Mouse (Mus musculus) heart, postnatal 0 days (tissue): ENCODE results near the gene Setd6. TPM values are rescaled to one million over a fixed set of nuclear protein-coding genes. Genes with fewer than 3 reads are reported as not detected.
A peak's percentile ranks its signal among the peaks of the same experiment; 100 is the strongest.

Experiments used
- ATAC-seq: fragments of 200-750 bp; cut with Nextera tagmentation; 2 replicates; pipeline ENCODE4 v1.8.0; 2017; ENCODE audit warnings: low read depth, moderate number of reproducible peaks, moderate library complexity; ENCODE audit not compliant: insufficient read depth
- DNase-seq: peaks from one replicate; pipeline ENCODE4 v3.0.0-alpha.2; 2016; ENCODE audit warnings: low spot score
- H3K27ac ChIP-seq: fragments of 300-500 bp; sonication (generic); 2 replicates; pipeline ENCODE4 v1.5.1; 2014; ENCODE audit warnings: low read depth, mild to moderate bottlenecking
- H3K27me3 ChIP-seq: fragments of 300-500 bp; sonication (generic); 2 replicates; pipeline ENCODE4 v1.6.1; 2014; ENCODE audit warnings: low read length, mixed read lengths; ENCODE audit not compliant: control insufficient read depth, insufficient read depth
- H3K36me3 ChIP-seq: fragments of 300-500 bp; sonication (generic); replicated peaks from 2 replicates; pipeline ENCODE4 v1.6.1; 2014; ENCODE audit warnings: low read length, mixed read lengths; ENCODE audit not compliant: control insufficient read depth, insufficient read depth
- H3K4me1 ChIP-seq: fragments of 300-500 bp; sonication (generic); 2 replicates; pipeline ENCODE4 v1.6.1; 2014; ENCODE audit warnings: antibody characterized with exemption; ENCODE audit not compliant: control insufficient read depth, insufficient read depth
- H3K4me2 ChIP-seq: fragments of 300-500 bp; sonication (generic); 2 replicates; pipeline ENCODE4 v1.6.1; 2014; ENCODE audit warnings: low read depth, mild to moderate bottlenecking, low read length, moderate library complexity
- H3K4me3 ChIP-seq: fragments of 300-500 bp; sonication (generic); 2 replicates; pipeline ENCODE4 v1.5.1; 2014; ENCODE audit warnings: low read depth, low read length
- H3K9ac ChIP-seq: fragments of 300-500 bp; sonication (generic); replicated peaks from 2 replicates; pipeline ENCODE4 v1.6.1; 2014; ENCODE audit warnings: low read depth, low read length, mixed read lengths
- H3K9me3 ChIP-seq: fragments of 300-500 bp; sonication (generic); replicated peaks from 2 replicates; pipeline ENCODE4 v1.6.1; 2016; ENCODE audit warnings: low read length; ENCODE audit not compliant: control insufficient read depth
- CTCF ChIP-seq: IDR thresholded peaks from 2 replicates; pipeline ENCODE4 v1.5.1; 2016; ENCODE audit warnings: antibody characterized with exemption, control low read depth, low read depth
- EP300 ChIP-seq: IDR thresholded peaks from 2 replicates; pipeline ENCODE4 v1.6.1; 2016; ENCODE audit warnings: antibody characterized with exemption, low read depth
- WGBS: fragments of 180-500 bp; shearing (Covaris S2); extraction: QIAGEN DNeasy Blood & Tissue Kit; methylation state at CpG from one replicate; pipeline ENCODE4 v1.1.7; 2014; 5-methylcytosine and 5-hydroxymethylcytosine counted together
- polyA plus RNA-seq: library from polyadenylated mRNA; unstranded; fragments of >200 nt; fragmentation: Nextera tagmentation; extraction: Ambion mirVana; gene quantifications from 2 replicates; pipeline ENCODE4 v1.2.1, GENCODE M21; 2015
- total RNA-seq: library from RNA; depleted of rRNA; stranded (reverse); fragments of >200 nt; gene quantifications from 2 replicates; pipeline ENCODE4 v1.2.3, GENCODE M21; 2014; ENCODE audit warnings: low replicate concordance

The Setd6 gene
- total and polyA plus RNA-seq, 2 experiments from 2014 or later = 12.8 to 13.7 TPM

GRCm38 (mm10) chr8:95676631-95677030 is 39.0 kb upstream of the Setd6 start, which contains the start of gene Ndrg4:
Ndrg4 (plus strand) TSS chr8:95676980.
- 57% methylated on average over 9 of the region's 9 CpGs for WGBS
- Histone ChIP-seq H3K27me3 (peaks cover 52% of the 10 kb centered on the region), H3K36me3 (no peaks in the 10 kb centered on the region), H3K4me1 (no peaks in the 10 kb centered on the region), H3K4me2 (peak within 1 kb of the TSS; percentile 98), H3K9ac (peak within 1 kb of the TSS; percentile 53), H3K4me3 (peak within 1 kb of the TSS; percentile 61), H3K9me3 (no peaks in the 10 kb centered on the region), H3K27ac (no peak within 1 kb of the TSS)
- TF ChIP-seq CTCF (no peak), EP300 (no peak)
- no peak for DNase-seq
- ATAC-seq = no peak

GRCm38 (mm10) chr8:95677591-95678023 is 38.1 kb upstream of the Setd6 start:
- Histone ChIP-seq H3K9me3 (no peaks in the 10 kb centered on the region), H3K27me3 (peaks cover 51% of the 10 kb centered on the region), H3K4me1 (no peaks in the 10 kb centered on the region), H3K4me3 (peak overlapping the region; percentile 61), H3K36me3 (no peaks in the 10 kb centered on the region), H3K4me2 (peak overlapping the region; percentile 98), H3K9ac (peak overlapping the region; percentile 53), H3K27ac (no peak overlapping the region)
- TF ChIP-seq EP300 (no peak), CTCF (no peak)
- WGBS = under 1% methylated on average over 22 of the region's 48 CpGs
- ATAC-seq = peak; percentile 55
- DNase-seq = no peak

- Histone ChIP-seq H3K27me3 (peaks cover 50% of the 10 kb centered on the region), H3K4me1 (no peaks in the 10 kb centered on the region), H3K9ac (peak overlapping the region; percentile 53), H3K27ac (no peak overlapping the region), H3K9me3 (no peaks in the 10 kb centered on the region), H3K36me3 (no peaks in the 10 kb centered on the region), H3K4me3 (peak overlapping the region; percentile 61), H3K4me2 (peak overlapping the region; percentile 98)
- TF ChIP-seq CTCF (no peak), EP300 (no peak)
- WGBS = 1% methylated on average over 61 of the region's 70 CpGs
- no peak for DNase-seq
- peak; percentile 48 for ATAC-seq
These were observed 37.6 kb upstream of the Setd6 start for GRCm38 (mm10) chr8:95678024-95678611.

- TF ChIP-seq CTCF (no peak), EP300 (no peak)
- no peak overlapping the region for H3K4me3 ChIP-seq
- no peak overlapping the region for H3K4me2 ChIP-seq
- H3K9ac ChIP-seq = no peak overlapping the region
- peak; percentile 66 for DNase-seq
- H3K36me3 ChIP-seq = no peaks in the 10 kb centered on the region
- 41% methylated on average over 10 of the region's 10 CpGs for WGBS
- no peaks in the 10 kb centered on the region for H3K27me3 ChIP-seq
- peak; percentile 30; the same call in 1 of the 2 replicates for ATAC-seq
- no peaks in the 10 kb centered on the region for H3K9me3 ChIP-seq
- peak overlapping the region; percentile 50 for H3K27ac ChIP-seq
- H3K4me1 ChIP-seq = peaks cover 23% of the 10 kb centered on the region; the same call in 1 of the 2 replicates
These were observed 27.5 kb upstream of the Setd6 start for GRCm38 (mm10) chr8:95688073-95688672.

GRCm38 (mm10) chr8:95690929-95691541 is 24.6 kb upstream of the Setd6 start:
- Histone ChIP-seq H3K9ac (0 out of 2 replicates have a peak overlapping the region, but pooled peaks have one; percentile 17), H3K27ac (peak overlapping the region; percentile 89), H3K4me1 (peaks cover 19% of the 10 kb centered on the region; the same call in 1 of the 2 replicates), H3K4me3 (no peak overlapping the region), H3K27me3 (no peaks in the 10 kb centered on the region), H3K9me3 (no peaks in the 10 kb centered on the region), H3K36me3 (no peaks in the 10 kb centered on the region), H3K4me2 (no peak overlapping the region)
- DNase-seq = peak; percentile 72
- TF ChIP-seq EP300 = no peak
- TF ChIP-seq CTCF = no peak
- ATAC-seq = peak; percentile 73
- WGBS = 24% methylated on average over 13 of the region's 13 CpGs
